Mouse (Mus musculus): ENCODE measurements around the gene Lyar.

- TF ChIP-seq E2F4 (IDR thresholded peaks at IDR 0.05; ENCODE audit: insufficient replicate concordance, low read depth, low read length) (no peak), CTCF (conservative IDR thresholded peaks at IDR 0.05 in 1 of 2, IDR thresholded peaks at IDR 0.05 in 1 of 2; ENCODE audit: low read depth in 2 of 2, low read length in 2 of 2) (no peak), UBTF (IDR thresholded peaks at IDR 0.05; ENCODE audit: low read depth, low read length) (no peak), NELFE (IDR thresholded peaks at IDR 0.05; ENCODE audit: low read depth, low read length) (no peak), EP300 (IDR thresholded peaks at IDR 0.05; ENCODE audit: low read length) (no peak), POLR2A (IDR thresholded peaks at IDR 0.05; ENCODE audit: low read depth, low read length) (no peak), TBP (conservative IDR thresholded peaks at IDR 0.05; ENCODE audit: low read depth, low read length) (no peak), JUN (IDR thresholded peaks at IDR 0.05; ENCODE audit: insufficient read depth, low read depth, low read length) (no peak)
These were observed 25.3 kb upstream of the Lyar start for GRCm38 (mm10) chr5:38194946-38195345.

All from CH12.LX (cell line).